Mouse (Mus musculus): ENCODE data around the gene Tifa. TPM values are rescaled to one million over a fixed set of nuclear protein-coding genes. Genes with fewer than 3 reads are reported as not detected.

Tifa gene
- polyA plus RNA-seq, 1 experiment from 2014 or later, result 7.7 TPM

DNA sequence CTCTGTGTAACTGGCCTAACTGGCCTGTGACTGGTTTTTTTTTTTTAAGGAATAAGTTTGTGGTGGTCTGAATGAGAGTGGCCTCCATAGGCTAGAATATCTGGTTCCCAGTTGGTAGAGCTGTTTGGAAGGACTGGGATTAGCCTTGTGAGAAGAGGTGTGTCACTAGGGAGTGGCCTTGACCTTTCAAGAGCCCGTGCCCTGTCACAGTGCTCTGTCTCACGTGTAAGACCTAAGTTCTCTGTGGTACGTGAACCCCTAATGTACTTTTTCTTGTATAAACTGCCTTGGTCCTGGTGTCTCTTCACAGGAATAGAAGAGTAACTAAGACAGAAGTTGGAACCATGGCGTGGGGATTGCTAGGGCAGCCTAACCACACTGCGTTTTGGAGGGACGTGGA lies 16.4 kb downstream of the Tifa start:
- no peaks in the 10 kb centered on the region for H3K27me3 ChIP-seq (ENCODE audit: control insufficient read depth, insufficient read depth, low read length)

DNA sequence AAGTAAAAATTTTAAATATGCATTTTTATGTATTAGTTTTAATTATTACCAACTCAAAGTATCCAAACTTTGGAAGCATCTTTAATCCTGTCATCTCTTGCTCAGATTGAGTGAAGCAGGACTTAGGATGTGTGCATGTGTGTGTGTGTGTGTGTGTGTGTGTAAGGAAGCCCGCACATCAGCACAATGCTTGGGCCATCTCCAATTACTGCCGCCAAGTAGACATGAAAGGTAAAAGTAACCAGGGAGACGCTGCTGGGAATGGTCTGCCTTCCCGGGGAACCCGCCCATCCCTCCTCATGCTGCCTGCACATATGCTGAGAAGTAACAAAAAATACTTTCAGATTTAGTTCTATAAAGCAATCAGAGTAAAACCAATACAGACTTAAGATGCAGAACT lies 18.2 kb downstream of the Tifa start:
- Histone ChIP-seq H3K27me3 (ENCODE audit: control insufficient read depth, insufficient read depth, low read length) (no peaks in the 10 kb centered on the region), H3K9me3 (ENCODE audit: control insufficient read depth, low read length) (no peaks in the 10 kb centered on the region), H3K4me1 (replicated peaks; ENCODE audit: control insufficient read depth, insufficient read depth) (no peaks in the 10 kb centered on the region), H3K4me3 (ENCODE audit: low read depth, low read length) (no peak overlapping the region), H3K4me2 (replicated peaks; ENCODE audit: low read depth) (no peak overlapping the region), H3K36me3 (ENCODE audit: control insufficient read depth, insufficient read depth, low read length) (peaks cover 5% of the 10 kb centered on the region; the same call in 1 of the 2 replicates), H3K27ac (replicated peaks) (no peak overlapping the region), H3K9ac (ENCODE audit: low read length) (no peak overlapping the region)
- WGBS, result 88% methylated on average over 5 of the region's 5 CpGs
- TF ChIP-seq CTCF (IDR thresholded peaks at IDR 0.05; ENCODE audit: low read depth) (no peak), EP300 (optimal IDR thresholded peaks at IDR 0.05) (no peak)
- no peak for ATAC-seq (ENCODE audit: low FRiP score, low TSS enrichment)
- DNase-seq (ENCODE audit: low spot score), result no peak

More for the DNA sequence above, 16.4 kb downstream of the Tifa start:
- Histone ChIP-seq H3K4me1 (replicated peaks; ENCODE audit: control insufficient read depth, insufficient read depth) (no peaks in the 10 kb centered on the region), H3K27ac (replicated peaks) (no peak overlapping the region; the same call in 1 of the 2 replicates), H3K4me3 (ENCODE audit: low read depth, low read length) (no peak overlapping the region), H3K9me3 (ENCODE audit: control insufficient read depth, low read length) (no peaks in the 10 kb centered on the region), H3K4me2 (replicated peaks; ENCODE audit: low read depth) (no peak overlapping the region), H3K36me3 (ENCODE audit: control insufficient read depth, insufficient read depth, low read length) (peaks cover 2% of the 10 kb centered on the region; the same call in 1 of the 2 replicates), H3K9ac (ENCODE audit: low read length) (no peak overlapping the region)
- no peak for ATAC-seq (ENCODE audit: low FRiP score, low TSS enrichment)
- no peak for DNase-seq (ENCODE audit: low spot score)
- WGBS, result 87% methylated on average over 6 of the region's 6 CpGs
- TF ChIP-seq CTCF (IDR thresholded peaks at IDR 0.05; ENCODE audit: low read depth) (no peak), EP300 (optimal IDR thresholded peaks at IDR 0.05) (no peak)

DNA sequence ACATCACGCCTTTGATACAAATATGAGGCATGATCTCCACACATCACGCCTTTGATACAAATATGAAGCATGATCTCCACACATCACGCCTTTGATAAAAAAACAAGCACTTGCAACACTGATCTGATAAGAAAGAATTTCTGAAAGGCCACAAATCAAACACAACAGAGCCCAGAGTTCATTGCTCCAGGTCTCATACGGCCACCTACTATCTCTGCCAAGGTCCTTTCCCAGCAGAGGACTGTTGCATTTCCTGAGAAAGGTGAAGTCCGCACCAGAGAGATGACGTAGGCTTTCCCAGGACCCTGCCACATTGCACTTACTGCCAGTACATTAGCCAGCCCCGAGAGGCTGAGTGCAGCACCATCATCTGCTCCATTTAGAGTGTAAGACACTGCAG lies 19.5 kb downstream of the Tifa start:
- Histone ChIP-seq H3K9ac (ENCODE audit: low read length) (no peak overlapping the region), H3K4me3 (ENCODE audit: low read depth, low read length) (no peak overlapping the region), H3K27me3 (ENCODE audit: control insufficient read depth, insufficient read depth, low read length) (no peaks in the 10 kb centered on the region), H3K9me3 (ENCODE audit: control insufficient read depth, low read length) (no peaks in the 10 kb centered on the region), H3K4me1 (replicated peaks; ENCODE audit: control insufficient read depth, insufficient read depth) (no peaks in the 10 kb centered on the region), H3K4me2 (replicated peaks; ENCODE audit: low read depth) (no peak overlapping the region), H3K36me3 (ENCODE audit: control insufficient read depth, insufficient read depth, low read length) (peaks cover 5% of the 10 kb centered on the region; the same call in 1 of the 2 replicates), H3K27ac (replicated peaks) (no peak overlapping the region)
- WGBS, result 89% methylated on average over 7 of the region's 7 CpGs
- DNase-seq (ENCODE audit: low spot score) (no peak), ATAC-seq (ENCODE audit: low FRiP score, low TSS enrichment) (no peak)
- TF ChIP-seq EP300 (optimal IDR thresholded peaks at IDR 0.05), result no peak
- no peak for TF ChIP-seq CTCF (IDR thresholded peaks at IDR 0.05; ENCODE audit: low read depth)

DNA sequence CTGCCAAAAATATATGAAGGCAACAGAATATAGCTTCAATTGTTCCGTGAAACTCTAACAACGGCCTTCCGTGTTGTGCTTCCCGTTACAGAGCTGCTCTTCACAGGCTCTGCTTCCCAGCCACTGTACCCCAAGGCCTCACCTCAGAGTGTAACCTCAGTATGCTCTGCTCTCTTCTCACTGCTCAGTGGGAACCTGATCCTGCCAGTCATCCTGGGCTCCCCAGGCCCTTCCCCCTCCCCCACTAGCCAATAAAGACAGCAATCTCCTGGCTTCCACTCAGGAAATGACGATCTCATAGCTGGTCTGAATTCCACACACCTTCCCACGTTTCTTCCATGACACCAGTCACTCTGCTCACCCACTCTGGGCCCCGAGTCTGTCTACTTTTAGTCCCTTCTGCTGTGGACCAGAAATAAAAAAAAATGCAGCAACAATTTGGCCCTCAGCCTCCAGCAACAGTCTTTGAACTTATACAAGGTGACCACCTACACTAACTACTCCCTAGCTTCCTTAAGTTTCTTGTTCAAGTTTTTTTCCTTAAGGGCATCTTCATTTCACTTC lies 27.6 kb downstream of the Tifa start:
- DNase-seq (ENCODE audit: low spot score) (no peak), ATAC-seq (ENCODE audit: low FRiP score, low TSS enrichment) (no peak)
- no peak overlapping the region for H3K4me2 ChIP-seq (replicated peaks; ENCODE audit: low read depth)
- TF ChIP-seq CTCF (IDR thresholded peaks at IDR 0.05; ENCODE audit: low read depth), result no peak
- no peak for TF ChIP-seq EP300 (optimal IDR thresholded peaks at IDR 0.05)
- H3K9me3 ChIP-seq (ENCODE audit: control insufficient read depth, low read length), result no peaks in the 10 kb centered on the region
- H3K27me3 ChIP-seq (ENCODE audit: control insufficient read depth, insufficient read depth, low read length), result no peaks in the 10 kb centered on the region
- H3K9ac ChIP-seq (ENCODE audit: low read length), result no peak overlapping the region
- WGBS, result 78% methylated on average over 7 of the region's 7 CpGs
- no peaks in the 10 kb centered on the region for H3K4me1 ChIP-seq (replicated peaks; ENCODE audit: control insufficient read depth, insufficient read depth)
- H3K36me3 ChIP-seq (ENCODE audit: control insufficient read depth, insufficient read depth, low read length), result peaks cover 3% of the 10 kb centered on the region; the same call in 1 of the 2 replicates
- H3K4me3 ChIP-seq (ENCODE audit: low read depth, low read length), result no peak overlapping the region
- H3K27ac ChIP-seq (replicated peaks), result no peak overlapping the region

DNA sequence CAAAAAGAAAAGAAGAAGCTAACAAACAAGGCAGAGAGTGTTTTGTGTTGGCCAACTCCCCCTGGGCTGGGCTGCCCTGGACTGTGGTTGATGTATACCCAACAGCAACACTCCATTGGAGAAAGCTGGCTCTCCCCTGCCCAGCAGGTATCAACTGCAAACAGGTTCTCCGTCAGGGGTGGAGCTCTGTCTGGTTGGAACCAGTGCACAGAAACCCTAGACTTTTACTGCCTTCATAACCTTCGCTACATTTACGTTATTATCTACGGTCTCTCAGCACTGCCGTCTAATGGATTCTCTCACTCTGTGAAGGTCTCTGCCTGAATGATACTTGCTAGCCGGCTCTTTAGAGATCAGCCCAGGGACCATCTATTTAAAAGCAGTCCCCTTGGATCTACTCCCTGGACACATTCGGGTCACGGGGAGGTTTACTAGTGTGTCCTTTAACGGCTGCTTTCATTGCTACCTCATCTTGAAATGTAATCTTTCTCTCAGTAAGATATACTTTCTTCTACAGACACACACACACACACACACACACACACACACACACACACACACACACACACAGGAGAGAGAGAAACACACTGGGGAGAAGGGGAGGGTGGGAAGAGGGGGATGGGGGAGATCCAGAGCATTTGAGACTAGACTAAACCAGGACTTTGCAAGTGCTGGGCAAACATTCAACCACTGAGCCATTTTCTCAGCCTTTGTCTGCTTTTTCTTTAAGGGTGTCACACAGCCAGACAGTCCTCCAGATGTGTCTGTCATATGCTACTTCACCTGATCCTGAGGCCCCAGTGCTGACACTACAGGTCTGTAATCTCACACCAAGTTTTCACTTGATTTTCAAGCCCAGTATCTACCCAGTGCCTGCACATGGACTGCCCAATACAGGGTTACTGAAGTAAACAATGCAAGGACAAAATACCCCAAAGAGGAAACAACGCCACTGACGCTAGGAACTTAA lies 29.4 kb downstream of the Tifa start:
- H3K4me3 ChIP-seq (ENCODE audit: low read depth, low read length), result no peak overlapping the region
- no peak overlapping the region for H3K27ac ChIP-seq (replicated peaks)
- peak; percentile 54 for DNase-seq (ENCODE audit: low spot score)
- TF ChIP-seq EP300 (optimal IDR thresholded peaks at IDR 0.05), result no peak
- no peak for TF ChIP-seq CTCF (IDR thresholded peaks at IDR 0.05; ENCODE audit: low read depth)
- no peaks in the 10 kb centered on the region for H3K27me3 ChIP-seq (ENCODE audit: control insufficient read depth, insufficient read depth, low read length)
- peak; percentile 57; the same call in 1 of the 2 replicates for ATAC-seq (ENCODE audit: low FRiP score, low TSS enrichment)
- no peak overlapping the region for H3K4me2 ChIP-seq (replicated peaks; ENCODE audit: low read depth)
- no peaks in the 10 kb centered on the region; the same call in 1 of the 2 replicates for H3K36me3 ChIP-seq (ENCODE audit: control insufficient read depth, insufficient read depth, low read length)
- WGBS, result 66% methylated on average over 11 of the region's 11 CpGs
- no peaks in the 10 kb centered on the region for H3K4me1 ChIP-seq (replicated peaks; ENCODE audit: control insufficient read depth, insufficient read depth)
- H3K9me3 ChIP-seq (ENCODE audit: control insufficient read depth, low read length), result no peaks in the 10 kb centered on the region
- no peak overlapping the region for H3K9ac ChIP-seq (ENCODE audit: low read length)

Measured in stomach, postnatal 0 days (tissue).